Mouse (Mus musculus) kidney, adult 2 months (tissue): ENCODE measurements around the gene Macrod2.

Experiments used
- CTCF ChIP-seq: fragments of 200-500 bp; conservative IDR thresholded peaks from 2 replicates; pipeline ENCODE4 v1.5.1; 2011; ENCODE audit warnings: low read depth, mild to moderate bottlenecking, control low read depth, low read length, moderate library complexity, mixed read lengths; ENCODE audit not compliant: insufficient read depth, insufficient read length
- POLR2A ChIP-seq: fragments of 200-500 bp; IDR thresholded peaks from one replicate; pipeline ENCODE4 v1.6.1; 2011; ENCODE audit warnings: low read depth, low read length, control low read depth

DNA sequence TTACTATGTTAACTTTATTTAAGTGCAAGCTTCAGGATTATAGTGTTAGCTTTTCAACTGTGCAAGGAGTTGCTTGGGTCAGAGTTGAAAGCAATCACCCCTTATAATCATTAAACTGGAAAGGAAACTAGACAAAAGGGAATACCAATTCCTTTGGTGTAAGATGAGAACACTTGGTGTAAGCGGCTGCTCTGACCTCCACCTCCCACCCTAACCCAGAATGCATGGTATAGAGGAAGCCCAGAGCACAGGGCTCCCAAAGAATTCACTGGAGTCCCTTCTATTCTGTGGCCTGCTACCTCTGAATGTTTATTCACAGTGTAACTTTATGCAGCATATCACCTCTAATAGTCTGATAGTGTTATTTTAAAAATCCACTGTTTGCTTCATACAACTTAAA lies 517.1 kb downstream of the Macrod2 start:
- TF ChIP-seq CTCF (no peak), POLR2A (no peak)
